Mouse (Mus musculus) megakaryocyte, embryonic 14.5 days (primary cell): Measurements from ENCODE around the gene Abcb9.

Source experiments
- FLI1 ChIP-seq: IDR thresholded peaks from 2 replicates; pipeline ENCODE4 v1.6.1; 2012; ENCODE audit warnings: low read length, inconsistent platforms, mixed read lengths
- GATA1 ChIP-seq: IDR thresholded peaks from 3 replicates; pipeline ENCODE4 v1.6.1; 2012; ENCODE audit warnings: mixed read lengths, low read length, inconsistent platforms, borderline replicate concordance

DNA sequence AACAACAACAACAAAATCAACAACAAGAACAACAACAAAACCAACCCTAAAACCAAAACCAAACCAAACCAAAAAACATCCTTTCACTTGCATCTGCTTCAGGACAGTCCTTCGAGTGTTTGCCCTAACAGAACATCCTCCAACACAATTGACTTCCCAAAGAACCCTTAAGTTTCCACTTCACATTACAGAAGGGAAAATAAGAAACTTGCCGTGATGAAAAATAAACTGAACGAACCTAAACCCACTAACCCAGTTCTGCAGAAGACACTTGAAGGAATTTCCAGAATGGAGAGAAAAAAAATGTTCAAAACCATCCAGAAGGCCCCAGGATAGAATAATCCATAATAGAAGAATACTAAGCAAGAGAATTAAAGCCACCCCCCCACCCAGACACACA is 7.4 kb upstream of the Abcb9 start:
- TF ChIP-seq GATA1 (no peak), FLI1 (no peak)
